Mouse (Mus musculus) thymus, postnatal 4 days (tissue): ENCODE data around the gene Pxk.

ENCODE experiments used
- DNase-seq: peaks from one replicate; pipeline ENCODE4 v3.0.0; 2021

Pxk gene

DNA sequence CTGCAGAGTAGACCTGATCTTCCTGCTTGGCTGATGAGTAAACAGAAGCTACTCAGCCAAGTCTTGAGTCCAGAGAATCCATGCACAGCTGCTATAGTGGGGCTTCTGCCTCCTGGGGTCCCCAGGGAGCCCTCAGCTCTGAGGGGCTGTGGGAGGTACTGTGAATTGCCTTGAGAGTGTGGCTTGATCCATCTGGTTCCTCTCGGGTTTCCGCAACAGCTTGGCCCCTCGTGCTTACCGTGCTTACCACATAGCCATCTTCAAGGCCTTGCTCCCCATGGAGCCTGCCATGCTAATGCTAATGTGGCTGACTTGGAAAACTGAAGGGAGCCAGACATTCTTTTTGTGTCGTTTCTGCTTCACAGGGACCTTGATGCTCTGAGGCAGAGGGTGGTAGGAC, 109.1 kb downstream of the Pxk start:
- no peak for DNase-seq

- DNase-seq = no peak
These were observed 109.5 kb downstream of the Pxk start for GRCm38 (mm10) chr14:8207543-8207942.

DNA sequence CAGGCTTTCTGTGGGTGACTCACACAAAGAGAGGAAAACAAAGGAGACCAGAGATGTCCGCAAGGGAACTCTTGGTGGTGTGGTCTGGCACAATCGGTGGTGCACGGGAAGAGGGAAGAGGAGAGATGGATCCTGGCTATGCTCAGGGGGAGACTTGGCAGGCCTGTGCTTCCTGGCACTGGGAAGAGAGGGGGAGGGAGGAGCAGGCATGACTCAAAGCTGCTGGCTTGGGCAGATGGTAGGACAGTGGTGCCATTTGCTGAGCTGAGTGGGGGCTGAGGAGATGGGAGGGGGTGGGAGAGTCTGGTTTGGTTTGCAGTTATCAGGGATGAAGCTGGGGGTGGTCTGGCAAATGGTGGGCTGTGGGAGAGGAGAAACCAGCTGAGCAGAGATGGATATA, 110.9 kb downstream of the Pxk start:
- no peak for DNase-seq

DNA sequence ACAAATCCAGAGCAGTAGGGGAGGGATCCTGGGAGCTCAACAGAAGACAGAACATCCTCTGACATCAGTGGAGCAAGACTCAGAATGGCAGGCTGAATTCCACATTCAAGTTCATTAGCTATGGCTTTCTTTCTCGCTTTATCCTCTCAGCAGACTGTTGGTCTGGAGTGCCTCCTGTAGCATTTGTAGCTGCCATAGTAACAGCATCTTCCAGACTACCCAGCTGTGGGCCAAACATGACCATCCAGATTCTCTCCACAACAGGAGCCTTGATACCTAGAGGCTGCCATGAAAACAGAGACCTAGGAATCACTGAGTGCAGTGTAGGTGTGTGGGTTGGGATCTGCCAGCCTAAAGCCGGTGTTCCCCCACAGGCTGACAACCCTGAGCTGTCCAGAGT, 111.9 kb downstream of the Pxk start:
- no peak for DNase-seq

- DNase-seq = no peak
These were observed 115.0 kb downstream of the Pxk start for GRCm38 (mm10) chr14:8212996-8213395.

- peak; percentile 100 for DNase-seq
These were observed 115.8 kb downstream of the Pxk start, which contains the start of gene Kctd6 for GRCm38 (mm10) chr14:8213803-8214224. TSS of gene Kctd6 (plus strand) at chr14:8214140.
